Mouse (Mus musculus) gastrocnemius, adult 8-10 months (tissue): ENCODE data around the gene Clrn2. TPM values are rescaled to one million over a fixed set of nuclear protein-coding genes. Genes with fewer than 3 reads are reported as not detected.
A peak's percentile ranks its signal among the peaks of the same experiment; 100 is the strongest.

Experiments
- DNase-seq, 2 experiments: peaks; one replicate each; pipeline ENCODE4 v3.0.0; 2022; ENCODE audit warnings: low spot score in 2 of 2
- total RNA-seq, 4 experiments: library from RNA; stranded (reverse); gene quantifications; 2 replicates each; pipeline ENCODE4 v1.2.4; 2022

Clrn2 gene
- total RNA-seq, 4 experiments from 2014 or later, result not detected

- peak; percentile 94 to 96 for DNase-seq
These were observed 3.5 kb upstream of the Clrn2 start, which contains the start of gene Qdpr for GRCm38 (mm10) chr5:45449831-45450716. Gene Qdpr (minus strand): TSS chr5:45450236.

DNA sequence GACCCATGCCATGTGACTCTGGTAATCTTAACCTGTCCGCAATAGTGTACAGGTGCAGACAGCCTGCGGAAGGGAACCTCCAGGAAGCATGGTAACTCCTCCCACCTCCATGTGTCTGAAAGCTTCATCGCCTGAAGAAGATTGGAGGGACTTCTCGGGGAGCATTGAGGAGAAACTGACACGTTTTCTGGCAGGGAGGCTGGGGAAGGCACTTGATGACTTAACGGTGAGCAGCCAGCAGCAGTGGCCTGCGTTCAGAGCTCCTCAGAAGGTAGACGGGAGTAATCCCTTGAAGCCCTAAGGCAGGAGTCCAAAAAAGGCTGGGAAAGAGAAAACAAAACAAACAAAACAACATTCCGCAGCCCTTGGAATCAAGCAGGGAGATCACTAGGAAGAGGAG is 905 bp downstream of the Clrn2 start:
- DNase-seq, result no peak

GRCm38 (mm10) chr5:45472880-45473450 is 19.4 kb downstream of the Clrn2 start:
- DNase-seq, result no peak

DNA sequence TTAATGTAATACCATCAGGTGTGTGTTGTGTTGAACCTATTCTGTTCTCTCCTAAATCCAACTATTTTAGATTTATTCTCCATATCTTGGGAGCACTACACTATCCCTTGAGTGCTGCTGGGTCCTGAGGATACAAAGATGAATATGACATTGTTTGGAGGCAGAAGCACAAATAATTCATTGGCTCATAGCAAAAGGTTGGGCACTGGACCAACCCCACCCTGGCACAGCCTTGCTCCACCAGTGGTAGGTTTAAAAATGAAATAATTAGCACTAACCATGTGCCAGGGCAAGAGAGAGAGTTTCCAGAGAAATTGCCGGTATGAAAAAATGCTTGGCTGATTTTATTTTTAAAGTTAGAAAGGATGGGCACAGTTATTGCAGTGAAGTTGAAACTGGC is 20.0 kb downstream of the Clrn2 start:
- no peak for DNase-seq

- DNase-seq, result no peak
These were observed 20.7 kb downstream of the Clrn2 start for GRCm38 (mm10) chr5:45474215-45474614.

DNA sequence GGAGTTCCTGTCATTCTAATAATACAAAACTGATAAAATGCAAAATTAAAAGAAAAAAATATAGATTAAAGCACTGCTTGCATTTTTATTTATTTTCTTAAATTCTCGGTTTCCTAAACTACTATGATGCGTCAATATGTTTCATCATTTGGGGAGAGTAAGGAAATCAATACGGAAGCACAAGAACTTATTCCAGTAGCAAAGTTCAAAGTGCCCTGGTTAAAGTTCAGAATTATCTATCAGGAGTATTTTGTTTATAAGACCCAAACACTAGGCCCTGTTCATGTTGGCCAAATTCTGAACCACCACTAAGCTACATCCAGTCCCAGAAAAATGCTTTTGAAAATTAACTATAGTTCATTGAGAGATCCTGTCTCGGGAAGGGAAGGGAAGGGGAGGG is 21.2 kb downstream of the Clrn2 start:
- no peak for DNase-seq

- no peak for DNase-seq
These were observed 22.2 kb downstream of the Clrn2 start for GRCm38 (mm10) chr5:45475771-45476170.

DNA sequence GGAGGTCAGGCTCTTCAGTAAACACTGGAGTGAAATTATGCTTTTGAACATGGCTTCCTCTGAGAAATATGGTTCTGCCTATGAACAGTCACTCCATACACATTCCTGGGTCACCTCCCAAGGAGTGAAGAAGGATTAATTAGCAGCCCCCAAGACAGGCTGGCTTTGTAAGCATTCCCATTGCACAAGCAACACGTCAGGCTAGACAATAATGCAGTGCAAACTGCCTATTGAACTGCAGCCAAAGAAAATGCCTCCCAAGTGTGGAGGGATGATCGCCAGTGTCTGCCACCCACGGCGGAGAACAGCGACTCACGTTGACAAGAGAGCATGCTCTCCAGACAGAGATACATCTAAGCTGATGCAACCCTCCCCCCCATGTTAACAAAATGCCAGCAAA is 22.7 kb downstream of the Clrn2 start:
- DNase-seq, result no peak

GRCm38 (mm10) chr5:45477601-45478000 is 24.1 kb downstream of the Clrn2 start:
- DNase-seq, result no peak

- DNase-seq, result no peak
These were observed 26.5 kb downstream of the Clrn2 start for GRCm38 (mm10) chr5:45480066-45480465.

- no peak for DNase-seq
These were observed 27.6 kb downstream of the Clrn2 start for GRCm38 (mm10) chr5:45481125-45481524.

GRCm38 (mm10) chr5:45482607-45483006 is 29.1 kb downstream of the Clrn2 start:
- DNase-seq, result no peak

DNA sequence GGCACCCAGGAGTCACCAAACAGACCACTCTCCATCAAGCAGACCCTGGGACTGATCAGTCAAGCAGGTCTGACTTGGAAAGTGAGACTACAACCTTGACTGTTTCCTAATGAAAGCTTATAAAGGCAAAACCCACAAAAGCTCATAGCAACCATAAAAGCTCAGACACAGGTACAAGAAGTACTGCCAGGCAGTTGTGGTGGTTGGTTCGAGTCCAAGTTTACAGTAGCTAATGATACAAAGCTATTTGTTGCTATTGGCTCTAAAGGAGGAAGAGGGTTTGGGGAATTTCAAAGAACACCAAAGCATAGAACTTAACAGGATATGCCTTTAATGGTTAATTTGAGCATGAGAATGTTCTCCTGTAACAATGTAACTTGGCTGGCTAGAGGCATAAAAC is 30.1 kb downstream of the Clrn2 start:
- no peak for DNase-seq

DNA sequence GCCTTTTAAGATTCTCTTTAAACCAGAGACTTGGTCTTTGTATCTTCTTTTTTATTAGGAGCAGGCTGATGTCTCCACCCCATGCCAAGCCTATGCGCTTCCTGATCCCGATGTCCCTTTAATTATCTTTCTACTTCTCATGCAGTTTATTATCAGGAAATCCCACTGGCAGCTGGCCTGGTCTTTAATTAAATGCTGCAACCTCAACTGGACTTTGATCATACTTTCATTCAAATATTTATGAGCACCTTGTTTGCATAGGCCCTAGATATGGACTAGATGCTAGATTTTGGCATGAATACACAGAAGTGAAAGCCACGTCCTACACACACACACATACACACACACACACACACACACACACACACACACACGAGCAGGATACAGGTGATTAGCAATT is 38.2 kb downstream of the Clrn2 start:
- no peak for DNase-seq

DNA sequence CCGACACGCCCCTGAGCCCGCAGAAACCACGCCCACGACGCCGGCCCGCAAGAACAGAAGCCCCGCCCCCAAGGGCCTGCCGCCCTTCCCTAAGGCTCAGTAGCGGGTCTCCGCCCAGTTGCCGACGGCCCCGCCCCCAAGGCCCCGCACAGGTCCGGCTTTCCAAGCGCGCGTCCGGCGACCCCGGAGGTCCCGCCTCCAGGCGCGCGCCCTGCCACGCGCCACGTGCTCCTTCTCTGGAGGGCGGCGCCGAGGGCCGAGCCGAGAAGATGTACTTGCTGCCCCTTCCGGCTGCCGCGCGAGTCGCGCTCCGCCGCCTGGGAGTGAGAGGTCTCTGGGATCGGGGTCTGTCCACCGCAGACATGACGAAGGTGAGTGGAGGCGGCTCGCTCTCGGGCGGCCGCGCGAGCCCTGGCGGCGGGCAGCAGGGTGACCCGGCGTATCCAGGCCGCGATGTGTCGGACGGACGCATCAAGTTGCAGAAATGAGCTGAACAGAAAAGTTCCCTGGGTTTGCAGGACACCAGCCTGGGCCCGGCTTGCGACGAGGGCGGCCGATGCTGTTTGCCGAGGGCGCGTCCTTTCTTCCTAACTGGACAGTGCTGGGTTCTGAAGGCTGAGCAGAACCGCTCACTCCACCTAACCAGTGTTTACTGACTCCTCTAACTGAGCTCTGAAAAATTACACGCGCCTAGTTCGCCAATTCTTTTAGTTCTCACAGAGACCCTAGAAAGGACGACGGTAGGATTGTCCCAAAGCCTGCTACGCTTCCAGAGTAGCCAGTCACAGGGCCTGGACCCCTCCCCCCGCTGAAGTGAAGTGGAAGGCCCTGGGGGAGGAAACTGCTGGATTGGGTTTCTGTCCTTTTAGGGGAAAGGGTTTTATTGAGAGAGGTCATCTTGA is 39.9 kb downstream of the Clrn2 start, which contains the start of gene Lap3:
Lap3 (plus strand) TSS at position 184 of the 902 bp plus-strand sequence.
- DNase-seq, result peak; percentile 99 to 100

- no peak for DNase-seq
These were observed 40.7 kb downstream of the Clrn2 start for GRCm38 (mm10) chr5:45494093-45494755.

DNA sequence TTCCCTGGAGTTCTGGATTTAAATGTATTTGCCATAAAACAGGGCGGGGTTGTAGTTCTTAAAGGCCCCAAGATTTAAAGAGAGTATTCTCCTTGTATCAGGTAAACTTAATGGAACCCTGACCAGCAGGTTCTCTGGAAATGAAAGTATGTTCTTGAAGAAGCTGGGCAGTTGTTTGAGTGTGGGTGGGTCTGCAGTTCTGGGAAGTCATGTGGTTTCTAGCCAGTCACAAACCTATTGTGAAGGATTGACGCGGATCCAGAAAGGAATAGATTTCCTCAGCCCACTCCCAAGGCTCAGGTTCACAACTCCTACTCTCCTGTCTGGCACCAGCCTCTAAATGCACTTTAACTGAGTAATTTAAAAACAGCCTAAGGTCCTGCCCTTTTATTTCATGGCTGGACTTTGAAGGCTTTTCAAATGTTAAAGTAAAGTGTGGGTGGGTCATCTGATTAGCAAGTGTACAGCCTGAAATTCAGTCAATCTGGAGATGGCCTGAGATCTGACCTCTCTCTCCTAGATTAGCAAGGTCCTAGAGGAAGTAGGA is 42.0 kb downstream of the Clrn2 start:
- DNase-seq, result no peak

DNA sequence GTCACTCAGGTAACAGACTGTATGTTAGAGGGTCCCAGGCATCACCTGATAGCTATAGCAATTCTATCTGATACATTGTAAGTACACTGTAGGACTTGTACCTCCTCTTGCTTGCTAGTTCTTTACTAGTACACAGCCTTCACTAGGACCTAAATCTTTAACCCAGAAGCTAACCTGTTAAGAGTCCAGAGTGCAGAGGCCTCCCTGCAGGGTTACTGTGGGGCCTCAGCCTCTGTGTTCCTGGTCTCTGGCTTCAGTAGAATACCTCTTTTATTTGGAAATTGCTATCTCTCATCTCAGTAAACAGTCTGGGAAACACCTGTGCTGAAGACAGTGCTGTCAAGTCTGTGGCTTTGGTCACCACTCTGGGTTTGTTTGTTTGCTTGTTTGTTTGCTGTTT is 42.5 kb downstream of the Clrn2 start:
- no peak for DNase-seq

DNA sequence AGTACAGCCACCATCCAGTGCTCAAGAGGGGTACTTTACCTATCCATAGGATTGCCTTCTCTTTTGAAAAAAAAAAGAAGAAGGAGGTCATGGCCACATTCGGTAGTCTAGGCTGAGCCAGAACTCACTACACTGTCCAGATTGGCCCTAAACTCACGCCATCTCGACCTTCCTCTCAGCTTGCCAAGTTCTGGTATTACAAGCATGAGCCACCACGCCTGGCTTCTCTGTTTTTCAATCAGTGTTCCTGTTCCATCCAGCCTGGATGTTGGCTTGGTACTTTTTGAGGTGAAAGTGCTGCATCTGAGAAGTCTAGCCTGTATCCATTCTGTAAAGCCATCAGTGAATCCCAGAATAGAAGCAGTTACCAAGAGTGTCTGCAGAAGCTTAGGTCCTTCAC is 42.9 kb downstream of the Clrn2 start:
- no peak for DNase-seq

DNA sequence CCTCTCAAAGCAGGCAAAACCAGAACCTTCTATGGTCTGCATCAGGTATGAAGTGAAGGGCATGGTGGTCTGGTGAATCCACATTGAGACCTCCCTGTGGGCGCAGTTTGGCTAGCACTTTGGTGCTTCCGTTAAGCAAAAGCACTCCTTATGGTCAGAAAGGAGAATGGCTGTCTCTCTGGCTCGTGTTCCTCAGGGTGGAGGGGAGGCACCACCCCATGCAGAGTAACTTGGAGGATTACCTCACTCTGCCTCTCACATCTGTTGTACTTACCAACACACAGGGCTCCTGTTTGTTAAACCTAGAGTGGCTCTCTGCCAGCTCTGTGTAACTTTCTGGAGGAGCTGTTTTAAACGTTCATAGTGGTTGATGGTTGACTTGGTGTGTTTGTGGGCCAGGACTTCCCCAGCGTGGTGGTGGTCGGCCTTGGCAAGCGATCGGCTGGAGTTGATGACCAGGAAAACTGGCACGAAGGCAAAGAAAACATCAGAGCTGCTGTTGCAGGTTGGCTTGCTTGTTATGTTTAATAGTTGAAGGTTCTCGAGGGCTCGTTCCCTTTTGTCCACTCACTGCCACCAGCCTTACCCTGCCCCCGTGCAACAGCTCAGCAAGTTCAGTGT is 43.5 kb downstream of the Clrn2 start:
- DNase-seq, result no peak

- DNase-seq, result no peak
These were observed 44.0 kb downstream of the Clrn2 start for GRCm38 (mm10) chr5:45497564-45497963.
